Mouse (Mus musculus) midbrain, embryonic 15.5 days (tissue): ENCODE data around the gene Yeats4. TPM values are rescaled to one million over a fixed set of nuclear protein-coding genes. Genes with fewer than 3 reads are reported as not detected.
A peak's percentile ranks its signal among the peaks of the same experiment; 100 is the strongest.
"Not testable (repeated sequence)": the region's sequence is repeated elsewhere in the genome, so short reads cannot be mapped to it uniquely, and the experiment has no call there.

Source experiments
- ATAC-seq: fragments of 200-750 bp; cut with Nextera tagmentation; replicated peaks from 2 replicates; pipeline ENCODE4 v1.8.0; 2017; ENCODE audit warnings: moderate TSS enrichment
- H3K27ac ChIP-seq: fragments of 300-500 bp; sonication (generic); 2 replicates; pipeline ENCODE4 v1.5.1; 2015; ENCODE audit warnings: mild to moderate bottlenecking, inconsistent platforms
- H3K27me3 ChIP-seq: fragments of 300-500 bp; sonication (generic); replicated peaks from 2 replicates; pipeline ENCODE4 v1.6.1; 2015; ENCODE audit warnings: inconsistent platforms
- H3K36me3 ChIP-seq: fragments of 300-500 bp; sonication (generic); replicated peaks from 2 replicates; pipeline ENCODE4 v1.6.1; 2015; ENCODE audit warnings: inconsistent platforms
- H3K4me1 ChIP-seq: fragments of 300-500 bp; sonication (generic); 2 replicates; pipeline ENCODE4 v1.6.1; 2015; ENCODE audit warnings: inconsistent platforms
- H3K4me2 ChIP-seq: fragments of 300-500 bp; sonication (generic); 2 replicates; pipeline ENCODE4 v1.6.1; 2015; ENCODE audit warnings: inconsistent platforms, mild to moderate bottlenecking, moderate library complexity
- H3K4me3 ChIP-seq: fragments of 300-500 bp; sonication (generic); 2 replicates; pipeline ENCODE4 v1.5.1; 2015; ENCODE audit warnings: mild to moderate bottlenecking, inconsistent platforms
- H3K9ac ChIP-seq: fragments of 300-500 bp; sonication (generic); 2 replicates; pipeline ENCODE4 v1.6.1; 2015; ENCODE audit warnings: mild to moderate bottlenecking, inconsistent platforms
- H3K9me3 ChIP-seq: fragments of 300-500 bp; sonication (generic); 2 replicates; pipeline ENCODE4 v1.6.1; 2016; ENCODE audit warnings: inconsistent platforms
- WGBS: fragments of 180-500 bp; shearing (Covaris S2); methylation state at CpG from one replicate; pipeline ENCODE4 v1.1.7; 2015; ENCODE audit warnings: mixed read lengths; 5-methylcytosine and 5-hydroxymethylcytosine counted together
- polyA plus RNA-seq: library from polyadenylated mRNA; unstranded; fragments of >200 nt; fragmentation: Nextera tagmentation; extraction: Ambion mirVana; gene quantifications from 2 replicates; pipeline ENCODE4 v1.2.1, GENCODE M21; 2015

Gene Yeats4
- polyA plus RNA-seq, 1 experiment from 2014 or later = 116 TPM

GRCm38 (mm10) chr10:117217246-117217840 lies 7.0 kb downstream of the Yeats4 start:
- H3K4me1 ChIP-seq = peaks cover 4% of the 10 kb centered on the region
- no peak overlapping the region for H3K4me2 ChIP-seq
- no peak overlapping the region for H3K9ac ChIP-seq
- no peaks in the 10 kb centered on the region for H3K27me3 ChIP-seq
- H3K27ac ChIP-seq = no peak overlapping the region
- WGBS = 86% methylated on average over 20 of the region's 20 CpGs
- no peaks in the 10 kb centered on the region for H3K9me3 ChIP-seq
- H3K36me3 ChIP-seq = peaks cover 56% of the 10 kb centered on the region
- H3K4me3 ChIP-seq = no peak overlapping the region
- ATAC-seq = no peak

GRCm38 (mm10) chr10:117216793-117217192 lies 7.5 kb downstream of the Yeats4 start:
- Histone ChIP-seq H3K4me2 (no peak overlapping the region), H3K9ac (no peak overlapping the region), H3K9me3 (no peaks in the 10 kb centered on the region), H3K27me3 (no peaks in the 10 kb centered on the region), H3K36me3 (peaks cover 52% of the 10 kb centered on the region), H3K4me3 (no peak overlapping the region), H3K27ac (no peak overlapping the region), H3K4me1 (no peaks in the 10 kb centered on the region)
- no peak for ATAC-seq
- 69% methylated on average over 5 of the region's 5 CpGs for WGBS

- no peak overlapping the region for H3K27ac ChIP-seq
- H3K36me3 ChIP-seq = peaks cover 52% of the 10 kb centered on the region
- H3K9ac ChIP-seq = no peak overlapping the region
- H3K27me3 ChIP-seq = no peaks in the 10 kb centered on the region
- H3K4me1 ChIP-seq = no peaks in the 10 kb centered on the region
- 97% methylated on average over 9 of the region's 9 CpGs for WGBS
- ATAC-seq = no peak
- H3K4me2 ChIP-seq = no peak overlapping the region
- no peaks in the 10 kb centered on the region for H3K9me3 ChIP-seq
- H3K4me3 ChIP-seq = no peak overlapping the region
These were observed 8.2 kb downstream of the Yeats4 start for GRCm38 (mm10) chr10:117216132-117216495.

GRCm38 (mm10) chr10:117215409-117216131 lies 8.7 kb downstream of the Yeats4 start:
- Histone ChIP-seq H3K4me3 (no peak overlapping the region), H3K9me3 (no peaks in the 10 kb centered on the region), H3K27ac (no peak overlapping the region), H3K4me1 (no peaks in the 10 kb centered on the region), H3K36me3 (peaks cover 52% of the 10 kb centered on the region), H3K4me2 (no peak overlapping the region), H3K9ac (no peak overlapping the region), H3K27me3 (no peaks in the 10 kb centered on the region)
- ATAC-seq = no peak
- 94% methylated on average over 25 of the region's 25 CpGs for WGBS

- Histone ChIP-seq H3K36me3 (peaks cover 15% of the 10 kb centered on the region), H3K4me3 (no peak overlapping the region), H3K4me2 (no peak overlapping the region), H3K9me3 (no peaks in the 10 kb centered on the region), H3K27ac (no peak overlapping the region), H3K27me3 (no peaks in the 10 kb centered on the region), H3K9ac (no peak overlapping the region), H3K4me1 (peaks cover 3% of the 10 kb centered on the region; the same call in 1 of the 2 replicates)
- 90% methylated on average over 6 of the region's 6 CpGs for WGBS
- no peak for ATAC-seq
These were observed 13.3 kb downstream of the Yeats4 start for GRCm38 (mm10) chr10:117211023-117211422.

GRCm38 (mm10) chr10:117209469-117209938 lies 14.8 kb downstream of the Yeats4 start:
- 11% methylated on average over 11 of the region's 11 CpGs for WGBS
- Histone ChIP-seq H3K4me1 (peaks cover 3% of the 10 kb centered on the region; the same call in 1 of the 2 replicates), H3K4me2 (peak overlapping the region; percentile 47), H3K36me3 (peaks cover 1% of the 10 kb centered on the region; the same call in 1 of the 2 replicates), H3K27me3 (no peaks in the 10 kb centered on the region), H3K9ac (no peak overlapping the region), H3K9me3 (no peaks in the 10 kb centered on the region), H3K4me3 (peak overlapping the region; percentile 24), H3K27ac (no peak overlapping the region)
- ATAC-seq = peak; percentile 81

- not testable (repeated sequence) for H3K9ac ChIP-seq, H3K27ac ChIP-seq, H3K36me3 ChIP-seq, H3K4me3 ChIP-seq, H3K27me3 ChIP-seq, H3K4me2 ChIP-seq, H3K9me3 ChIP-seq, ATAC-seq, H3K4me1 ChIP-seq
- WGBS = 87% methylated on average over 6 of the region's 6 CpGs
These were observed 15.5 kb downstream of the Yeats4 start for GRCm38 (mm10) chr10:117208787-117209186.

- H3K27ac ChIP-seq = no peak overlapping the region
- no peaks in the 10 kb centered on the region for H3K27me3 ChIP-seq
- peaks cover 3% of the 10 kb centered on the region; the same call in 1 of the 2 replicates for H3K4me1 ChIP-seq
- no peaks in the 10 kb centered on the region; the same call in 1 of the 2 replicates for H3K36me3 ChIP-seq
- ATAC-seq = no peak
- no peak overlapping the region for H3K4me3 ChIP-seq
- no peaks in the 10 kb centered on the region for H3K9me3 ChIP-seq
- H3K9ac ChIP-seq = no peak overlapping the region
- no peak overlapping the region for H3K4me2 ChIP-seq
- 84% methylated on average over 15 of the region's 15 CpGs for WGBS
These were observed 16.1 kb downstream of the Yeats4 start for GRCm38 (mm10) chr10:117208221-117208620.

GRCm38 (mm10) chr10:117206070-117206469 lies 18.2 kb downstream of the Yeats4 start:
- H3K9ac ChIP-seq = no peak overlapping the region
- no peaks in the 10 kb centered on the region for H3K27me3 ChIP-seq
- H3K36me3 ChIP-seq = no peaks in the 10 kb centered on the region
- no peak overlapping the region for H3K4me3 ChIP-seq
- peaks cover 3% of the 10 kb centered on the region; the same call in 1 of the 2 replicates for H3K4me1 ChIP-seq
- no peak overlapping the region for H3K27ac ChIP-seq
- no peak for ATAC-seq
- WGBS = 96% methylated on average over 3 of the region's 3 CpGs
- H3K9me3 ChIP-seq = no peaks in the 10 kb centered on the region
- H3K4me2 ChIP-seq = no peak overlapping the region

- no peaks in the 10 kb centered on the region for H3K36me3 ChIP-seq
- H3K27ac ChIP-seq = no peak overlapping the region
- H3K9ac ChIP-seq = no peak overlapping the region
- 71% methylated on average over 2 of the region's 2 CpGs for WGBS
- ATAC-seq = no peak
- H3K27me3 ChIP-seq = no peaks in the 10 kb centered on the region
- H3K9me3 ChIP-seq = no peaks in the 10 kb centered on the region
- no peak overlapping the region for H3K4me2 ChIP-seq
- peaks cover 5% of the 10 kb centered on the region; the same call in 1 of the 2 replicates for H3K4me1 ChIP-seq
- no peak overlapping the region for H3K4me3 ChIP-seq
These were observed 20.7 kb downstream of the Yeats4 start for GRCm38 (mm10) chr10:117203558-117203981.

- no peak overlapping the region for H3K9ac ChIP-seq
- H3K4me3 ChIP-seq = no peak overlapping the region
- no peak overlapping the region for H3K4me2 ChIP-seq
- no peaks in the 10 kb centered on the region for H3K27me3 ChIP-seq
- H3K4me1 ChIP-seq = peaks cover 5% of the 10 kb centered on the region; the same call in 1 of the 2 replicates
- H3K27ac ChIP-seq = no peak overlapping the region
- H3K36me3 ChIP-seq = no peaks in the 10 kb centered on the region
- no peak for ATAC-seq
- H3K9me3 ChIP-seq = no peaks in the 10 kb centered on the region
- 80% methylated on average over 17 of the region's 17 CpGs for WGBS
These were observed 21.2 kb downstream of the Yeats4 start for GRCm38 (mm10) chr10:117202981-117203557.

- WGBS = 15% methylated on average over 3 of the region's 3 CpGs
- Histone ChIP-seq H3K27ac (no peak overlapping the region), H3K4me3 (no peak overlapping the region), H3K4me2 (no peak overlapping the region), H3K9me3 (no peaks in the 10 kb centered on the region), H3K27me3 (no peaks in the 10 kb centered on the region), H3K4me1 (peaks cover 5% of the 10 kb centered on the region; the same call in 1 of the 2 replicates), H3K9ac (no peak overlapping the region), H3K36me3 (no peaks in the 10 kb centered on the region)
- ATAC-seq = no peak
These were observed 24.6 kb downstream of the Yeats4 start for GRCm38 (mm10) chr10:117199701-117200100.
